Mouse (Mus musculus): ENCODE results near the gene Syt5. TPM values are rescaled to one million over a fixed set of nuclear protein-coding genes. Genes with fewer than 3 reads are reported as not detected.
"Not testable (repeated sequence)": the region's sequence is repeated elsewhere in the genome, so short reads cannot be mapped to it uniquely, and the experiment has no call there.

Gene Syt5
- polyA plus RNA-seq (2012; ENCODE audit: insufficient read depth, insufficient read length, missing spikeins) = not detected in 2 replicates

DNA sequence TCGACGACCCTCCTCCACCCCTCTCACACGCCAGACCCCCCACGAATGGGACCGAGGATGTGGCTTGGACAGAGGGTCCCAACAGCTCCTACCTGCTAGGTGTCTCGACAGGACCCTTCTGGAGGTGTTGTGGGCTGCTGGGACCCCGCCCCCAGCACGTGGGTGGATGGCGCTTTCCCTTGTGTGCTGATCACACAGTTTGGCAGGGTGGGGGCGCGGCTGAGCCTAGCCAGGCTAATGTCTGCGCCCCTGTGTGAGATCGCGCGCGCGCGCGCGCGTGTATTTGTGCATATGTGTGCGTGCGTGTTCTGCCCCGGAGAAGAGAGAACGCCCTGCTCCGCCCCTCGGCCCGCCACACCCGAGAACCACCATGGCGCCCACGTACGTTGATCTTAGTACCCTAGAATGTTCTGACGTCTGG, at the start of gene Syt5:
Syt5 (minus strand) TSS at position 321 of the 421 bp plus-strand sequence.
- Histone ChIP-seq H3K27ac (replicated peaks; ENCODE audit: low read depth, low read length) (no peak within 1 kb of the TSS), H3K4me3 (ENCODE audit: insufficient read depth, low read depth, low read length) (no peak within 1 kb of the TSS), H3K4me1 (ENCODE audit: control insufficient read depth, insufficient read depth, insufficient read length, low read length) (no peaks in the 10 kb centered on the region)

DNA sequence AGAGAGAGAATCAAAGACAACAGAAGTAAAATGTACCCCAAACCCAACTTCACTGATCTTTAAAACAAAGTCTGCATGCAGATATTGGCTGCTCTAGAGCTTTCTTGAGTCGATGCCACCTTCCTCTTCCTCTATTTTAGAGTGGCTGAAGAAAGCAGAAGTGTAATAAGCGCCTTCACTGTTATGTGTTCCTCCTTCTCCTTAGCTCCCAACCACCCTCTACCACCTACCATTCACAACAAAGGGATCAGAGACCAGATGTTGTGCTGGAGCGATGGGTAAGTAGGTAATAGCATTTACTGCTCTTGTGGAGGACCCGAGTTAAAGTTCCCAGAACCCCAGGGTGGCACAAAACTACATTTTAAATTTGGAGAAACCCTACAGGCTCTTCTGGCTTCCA, 49.7 kb upstream of the Syt5 start:
- H3K27ac ChIP-seq (replicated peaks; ENCODE audit: low read depth, low read length); H3K4me3 ChIP-seq (ENCODE audit: insufficient read depth, low read depth, low read length); H3K4me1 ChIP-seq (ENCODE audit: control insufficient read depth, insufficient read depth, insufficient read length, low read length): not testable (repeated sequence)

DNA sequence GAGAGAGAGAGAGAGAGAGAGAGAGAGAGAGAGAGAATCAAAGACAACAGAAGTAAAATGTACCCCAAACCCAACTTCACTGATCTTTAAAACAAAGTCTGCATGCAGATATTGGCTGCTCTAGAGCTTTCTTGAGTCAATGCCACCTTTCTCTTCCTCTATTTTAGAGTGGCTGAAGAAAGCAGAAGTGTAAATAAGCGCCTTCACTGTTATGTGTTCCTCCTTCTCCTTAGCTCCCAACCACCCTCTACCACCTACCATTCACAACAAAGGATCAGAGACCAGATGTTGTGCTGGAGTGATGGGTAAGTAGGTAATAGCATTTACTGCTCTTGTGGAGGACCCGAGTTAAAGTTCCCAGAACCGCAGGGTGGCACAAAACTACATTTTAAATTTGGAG, 34.1 kb upstream of the Syt5 start:
- H3K4me1 ChIP-seq (ENCODE audit: control insufficient read depth, insufficient read depth, insufficient read length, low read length); H3K27ac ChIP-seq (replicated peaks; ENCODE audit: low read depth, low read length); H3K4me3 ChIP-seq (ENCODE audit: insufficient read depth, low read depth, low read length): not testable (repeated sequence)

DNA sequence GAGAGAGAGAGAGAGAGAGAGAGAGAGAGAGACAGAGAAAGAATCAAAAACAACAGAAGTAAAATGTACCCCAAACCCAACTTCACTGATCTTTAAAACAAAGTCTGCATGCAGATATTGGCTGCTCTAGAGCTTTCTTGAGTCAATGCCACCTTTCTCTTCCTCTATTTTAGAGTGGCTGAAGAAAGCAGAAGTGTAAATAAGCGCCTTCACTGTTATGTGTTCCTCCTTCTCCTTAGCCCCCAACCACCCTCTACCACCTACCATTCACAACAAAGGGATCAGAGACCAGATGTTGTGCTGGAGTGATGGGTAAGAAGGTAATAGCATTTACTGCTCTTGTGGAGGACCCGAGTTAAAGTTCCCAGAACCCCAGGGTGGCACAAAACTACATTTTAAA, 25.0 kb upstream of the Syt5 start:
- H3K27ac ChIP-seq (replicated peaks; ENCODE audit: low read depth, low read length); H3K4me1 ChIP-seq (ENCODE audit: control insufficient read depth, insufficient read depth, insufficient read length, low read length); H3K4me3 ChIP-seq (ENCODE audit: insufficient read depth, low read depth, low read length): not testable (repeated sequence)

DNA sequence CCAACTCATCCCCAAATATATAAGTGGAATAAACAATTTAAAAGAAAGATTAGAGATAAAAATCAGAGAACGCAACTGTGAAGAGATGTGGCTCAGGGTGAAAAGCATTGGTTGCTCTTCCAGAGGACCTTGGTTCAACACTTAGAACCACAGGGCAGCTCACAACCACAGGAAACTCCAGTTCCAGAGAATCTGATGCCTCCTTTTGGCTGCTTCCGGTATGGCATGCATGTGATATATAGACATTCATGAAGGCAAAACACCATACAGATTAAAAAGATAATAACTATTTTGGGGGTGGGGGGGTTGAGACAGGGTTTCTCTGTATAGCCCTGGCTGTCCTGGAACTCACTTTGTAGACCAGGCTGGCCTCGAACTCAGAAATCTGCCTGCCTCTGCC, 15.3 kb upstream of the Syt5 start:
- H3K27ac ChIP-seq (replicated peaks; ENCODE audit: low read depth, low read length) = no peak overlapping the region
- H3K4me1 ChIP-seq (ENCODE audit: control insufficient read depth, insufficient read depth, insufficient read length, low read length) = no peaks in the 10 kb centered on the region
- no peak overlapping the region for H3K4me3 ChIP-seq (ENCODE audit: insufficient read depth, low read depth, low read length)

DNA sequence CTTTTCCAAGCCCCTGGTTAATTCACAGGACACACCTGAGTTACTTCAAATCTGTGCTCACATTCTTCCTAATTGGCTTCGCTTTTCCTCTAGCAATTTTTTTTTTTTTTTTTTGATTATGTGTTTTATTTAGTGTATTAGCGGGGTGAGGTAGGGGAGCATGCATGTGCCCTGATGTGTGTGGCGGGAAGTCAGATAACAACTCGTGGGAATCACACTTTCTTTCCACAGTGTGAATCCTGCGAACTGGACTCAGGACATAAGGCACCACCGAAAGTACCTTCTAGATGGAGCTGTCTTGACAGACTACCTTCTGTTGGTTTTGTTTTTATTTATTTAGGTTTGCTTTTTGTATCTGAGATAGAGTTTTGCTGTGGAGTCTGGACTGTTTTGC, 9.8 kb upstream of the Syt5 start:
- Histone ChIP-seq H3K4me1 (ENCODE audit: control insufficient read depth, insufficient read depth, insufficient read length, low read length) (no peaks in the 10 kb centered on the region), H3K4me3 (ENCODE audit: insufficient read depth, low read depth, low read length) (no peak overlapping the region), H3K27ac (replicated peaks; ENCODE audit: low read depth, low read length) (no peak overlapping the region)

DNA sequence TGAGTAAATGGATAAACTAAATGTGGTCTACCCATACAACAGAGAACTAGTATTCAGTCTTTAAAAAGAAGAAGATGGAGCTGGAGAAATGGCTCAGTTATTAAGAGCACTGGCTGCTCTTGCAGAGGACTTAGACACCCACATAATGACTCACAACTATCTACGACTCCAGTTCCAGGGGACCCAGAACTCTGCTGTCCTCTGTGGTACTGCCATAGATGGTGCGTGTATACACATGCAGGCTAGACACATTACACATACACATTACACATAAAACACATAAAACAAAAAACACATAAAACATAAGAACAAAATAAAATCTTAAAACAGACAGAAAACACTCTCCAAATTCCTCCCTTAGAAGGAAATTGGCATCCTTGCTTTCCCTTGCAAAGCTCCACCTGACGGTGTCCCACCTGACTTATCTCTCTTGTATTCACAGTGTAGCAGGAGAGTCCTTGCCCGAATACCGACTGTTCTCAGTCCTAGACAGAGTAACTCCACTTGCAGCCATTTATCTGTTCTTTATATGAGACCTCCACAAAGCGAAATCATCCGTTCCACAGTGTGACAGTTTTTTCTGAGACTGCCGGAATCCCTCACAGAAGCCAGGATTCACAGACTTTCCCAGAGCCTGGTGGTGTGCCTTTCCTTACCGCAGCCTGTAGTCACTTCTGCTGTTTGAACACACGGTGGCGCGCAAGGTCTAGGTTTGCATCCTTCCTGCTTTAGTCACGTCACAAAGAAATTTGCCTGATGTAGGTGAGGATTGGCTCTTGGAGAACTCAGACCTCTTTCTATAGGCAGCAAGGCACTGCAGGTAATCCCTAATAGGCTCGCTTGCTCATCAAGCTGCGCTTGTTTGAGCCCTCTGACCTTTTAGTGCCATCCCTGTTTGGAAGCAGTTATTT, 9.2 kb upstream of the Syt5 start:
- Histone ChIP-seq H3K4me1 (ENCODE audit: control insufficient read depth, insufficient read depth, insufficient read length, low read length) (no peaks in the 10 kb centered on the region), H3K27ac (replicated peaks; ENCODE audit: low read depth, low read length) (no peak overlapping the region)

DNA sequence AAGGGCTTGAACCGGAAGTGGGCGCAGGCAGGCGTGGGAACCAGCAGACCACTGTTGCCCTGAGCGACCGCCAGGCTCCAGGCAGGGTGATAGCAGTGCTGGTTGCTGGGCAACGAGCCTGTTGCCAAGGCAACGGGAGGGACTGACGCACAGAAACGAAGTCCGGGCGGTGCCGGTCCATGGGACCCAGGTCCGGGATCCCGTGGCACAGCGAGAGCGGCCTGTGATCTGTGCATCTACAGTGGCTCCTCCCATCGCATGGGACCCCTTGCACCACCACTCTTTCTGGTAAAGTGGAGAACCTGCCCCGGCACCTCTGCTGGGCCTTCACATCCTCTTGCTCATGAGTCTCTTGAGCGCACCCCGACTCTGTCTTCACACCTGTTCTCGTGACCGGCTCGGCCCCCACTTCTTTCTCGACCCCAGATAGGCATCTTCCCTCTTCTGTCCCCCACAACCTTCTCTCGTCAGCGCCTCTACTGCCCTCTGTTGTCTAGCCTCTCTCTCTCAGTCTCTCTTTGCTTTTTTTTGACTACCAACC, 680 bp downstream of the Syt5 start:
- Histone ChIP-seq H3K4me3 (ENCODE audit: insufficient read depth, low read depth, low read length) (no peak overlapping the region), H3K27ac (replicated peaks; ENCODE audit: low read depth, low read length) (no peak overlapping the region)

More for the DNA sequence above, 9.2 kb upstream of the Syt5 start:
- no peak overlapping the region for H3K4me3 ChIP-seq (ENCODE audit: insufficient read depth, low read depth, low read length)

DNA sequence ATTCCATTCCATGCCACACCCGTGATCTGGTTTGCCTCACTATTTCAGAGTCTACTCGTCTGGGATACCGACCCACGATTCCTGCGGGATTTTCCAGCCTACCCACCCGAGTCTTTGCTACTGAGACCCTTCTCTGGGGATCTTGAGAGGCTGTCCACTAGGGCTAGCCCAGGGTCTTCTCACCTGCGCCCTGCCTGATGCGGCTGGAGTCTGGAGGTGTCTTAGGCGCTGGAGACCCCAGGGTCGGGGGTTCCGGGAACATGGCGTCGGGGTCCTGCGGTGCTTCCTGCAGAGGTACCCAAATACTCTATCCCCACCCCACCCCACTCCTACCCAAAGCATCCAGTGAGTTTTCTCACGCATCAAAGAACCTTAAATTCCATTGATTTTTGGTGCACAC, 1.3 kb downstream of the Syt5 start:
- no peak overlapping the region for H3K4me3 ChIP-seq (ENCODE audit: insufficient read depth, low read depth, low read length)

More for the DNA sequence above, 680 bp downstream of the Syt5 start:
- H3K4me1 ChIP-seq (ENCODE audit: control insufficient read depth, insufficient read depth, insufficient read length, low read length) = no peaks in the 10 kb centered on the region

DNA sequence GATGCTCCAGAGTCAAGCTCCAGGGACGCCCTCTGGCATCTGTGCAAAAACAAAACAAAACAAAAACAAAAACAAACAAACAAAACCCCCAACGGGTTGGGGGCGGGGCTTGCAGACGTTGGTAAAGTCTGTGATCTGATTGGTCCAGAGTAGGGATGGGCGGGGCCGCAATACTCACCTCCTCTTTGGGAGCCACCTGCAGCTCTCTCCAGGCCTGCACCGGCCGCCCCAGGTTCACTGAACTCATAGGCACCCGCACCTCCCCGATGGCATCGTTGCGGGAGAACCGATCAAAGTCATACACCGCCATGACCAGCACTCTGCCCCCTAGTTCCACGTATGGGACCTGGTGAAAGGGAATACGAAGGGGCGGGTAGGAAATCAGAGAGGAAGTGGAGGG, 5.3 kb downstream of the Syt5 start:
- H3K4me1 ChIP-seq (ENCODE audit: control insufficient read depth, insufficient read depth, insufficient read length, low read length) = no peaks in the 10 kb centered on the region
- no peak overlapping the region for H3K4me3 ChIP-seq (ENCODE audit: insufficient read depth, low read depth, low read length)
- H3K27ac ChIP-seq (replicated peaks; ENCODE audit: low read depth, low read length) = no peak overlapping the region

More for the DNA sequence above, 1.3 kb downstream of the Syt5 start:
- Histone ChIP-seq H3K27ac (replicated peaks; ENCODE audit: low read depth, low read length) (no peak overlapping the region), H3K4me1 (ENCODE audit: control insufficient read depth, insufficient read depth, insufficient read length, low read length) (no peaks in the 10 kb centered on the region)

DNA sequence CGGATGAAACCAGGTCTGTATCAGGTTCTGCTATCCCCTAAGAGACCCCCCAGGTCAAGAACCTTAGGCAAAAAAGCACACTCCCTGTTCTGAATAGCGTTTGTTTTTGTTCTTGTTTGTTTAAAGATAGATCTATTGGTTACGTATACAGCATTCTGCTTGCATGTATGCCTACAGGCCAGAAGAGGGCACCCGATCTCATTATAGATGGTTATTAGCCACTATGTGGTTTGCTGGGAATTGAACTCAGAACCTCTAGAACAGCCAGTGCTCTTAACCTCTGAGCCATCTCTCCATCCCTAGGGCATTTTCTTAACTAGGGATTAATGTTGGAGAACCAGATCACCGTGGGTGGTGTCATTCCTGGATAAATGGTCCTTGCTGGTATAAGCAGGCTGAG, 6.0 kb downstream of the Syt5 start:
- H3K4me3 ChIP-seq (ENCODE audit: insufficient read depth, low read depth, low read length) = no peak overlapping the region
- H3K27ac ChIP-seq (replicated peaks; ENCODE audit: low read depth, low read length) = no peak overlapping the region
- no peaks in the 10 kb centered on the region for H3K4me1 ChIP-seq (ENCODE audit: control insufficient read depth, insufficient read depth, insufficient read length, low read length)

DNA sequence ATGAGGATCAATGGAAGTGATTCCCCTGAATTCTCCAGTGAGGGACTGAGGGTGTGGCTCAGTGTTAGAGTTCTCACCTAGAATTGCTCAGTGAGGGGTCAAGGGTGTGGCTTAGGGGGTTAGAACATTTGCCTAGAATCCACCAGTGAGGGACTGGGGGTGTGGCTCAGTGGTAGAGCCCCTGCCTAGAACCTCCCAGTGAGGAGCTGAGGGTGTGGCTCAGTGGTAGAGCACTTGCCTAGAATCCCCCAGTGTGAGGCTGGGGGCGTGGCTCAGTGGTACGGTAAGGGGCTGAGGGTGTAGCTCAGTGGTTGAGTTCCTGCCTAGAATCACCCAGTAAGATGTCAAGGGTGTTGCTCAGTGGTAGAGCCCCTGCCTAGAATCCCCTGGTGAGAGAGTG, 8.3 kb downstream of the Syt5 start:
- no peaks in the 10 kb centered on the region for H3K4me1 ChIP-seq (ENCODE audit: control insufficient read depth, insufficient read depth, insufficient read length, low read length)
- H3K4me3 ChIP-seq (ENCODE audit: insufficient read depth, low read depth, low read length) = no peak overlapping the region
- no peak overlapping the region for H3K27ac ChIP-seq (replicated peaks; ENCODE audit: low read depth, low read length)

DNA sequence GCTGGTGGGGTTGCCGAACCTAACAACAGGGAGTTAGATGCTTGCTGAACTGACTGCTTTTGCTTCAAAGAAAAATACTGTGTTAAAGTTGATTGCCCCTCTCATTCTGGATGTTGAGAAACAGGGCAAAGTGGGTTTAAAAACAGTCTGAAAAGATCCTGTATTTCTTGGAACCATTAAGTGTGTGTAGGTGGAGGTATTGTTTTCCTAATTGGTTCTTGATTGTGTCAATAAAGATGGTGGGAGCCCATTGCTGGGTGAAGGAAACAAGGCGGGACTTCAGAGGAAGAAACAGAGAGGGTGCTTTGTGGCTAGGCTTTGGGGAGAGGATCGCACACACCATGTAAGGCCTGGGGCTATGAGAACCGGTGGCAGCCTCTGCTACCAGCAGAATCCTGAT, 10.2 kb downstream of the Syt5 start:
- Histone ChIP-seq H3K27ac (replicated peaks; ENCODE audit: low read depth, low read length) (no peak overlapping the region), H3K4me1 (ENCODE audit: control insufficient read depth, insufficient read depth, insufficient read length, low read length) (no peaks in the 10 kb centered on the region), H3K4me3 (ENCODE audit: insufficient read depth, low read depth, low read length) (no peak overlapping the region)

DNA sequence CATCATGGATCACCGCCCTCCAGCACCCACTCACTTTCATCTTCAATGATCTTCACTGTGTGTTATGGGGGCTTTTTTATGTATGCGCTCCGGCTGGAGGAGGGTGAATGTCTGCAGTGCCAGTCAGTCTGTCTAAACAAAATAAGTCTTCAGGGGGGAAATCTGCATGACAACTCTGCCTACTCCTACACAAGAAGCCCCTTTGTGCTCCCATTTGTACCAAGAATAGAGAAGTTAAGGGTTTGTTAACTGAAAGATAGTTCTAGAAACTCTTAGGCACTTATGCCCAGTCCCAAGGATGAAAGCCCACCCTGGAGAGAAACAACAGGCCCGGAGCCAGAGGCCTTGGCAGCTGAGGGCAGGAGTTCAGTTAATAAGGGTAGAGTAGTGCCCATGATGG, 11.0 kb downstream of the Syt5 start:
- Histone ChIP-seq H3K27ac (replicated peaks; ENCODE audit: low read depth, low read length) (no peak overlapping the region), H3K4me3 (ENCODE audit: insufficient read depth, low read depth, low read length) (no peak overlapping the region), H3K4me1 (ENCODE audit: control insufficient read depth, insufficient read depth, insufficient read length, low read length) (no peaks in the 10 kb centered on the region)

DNA sequence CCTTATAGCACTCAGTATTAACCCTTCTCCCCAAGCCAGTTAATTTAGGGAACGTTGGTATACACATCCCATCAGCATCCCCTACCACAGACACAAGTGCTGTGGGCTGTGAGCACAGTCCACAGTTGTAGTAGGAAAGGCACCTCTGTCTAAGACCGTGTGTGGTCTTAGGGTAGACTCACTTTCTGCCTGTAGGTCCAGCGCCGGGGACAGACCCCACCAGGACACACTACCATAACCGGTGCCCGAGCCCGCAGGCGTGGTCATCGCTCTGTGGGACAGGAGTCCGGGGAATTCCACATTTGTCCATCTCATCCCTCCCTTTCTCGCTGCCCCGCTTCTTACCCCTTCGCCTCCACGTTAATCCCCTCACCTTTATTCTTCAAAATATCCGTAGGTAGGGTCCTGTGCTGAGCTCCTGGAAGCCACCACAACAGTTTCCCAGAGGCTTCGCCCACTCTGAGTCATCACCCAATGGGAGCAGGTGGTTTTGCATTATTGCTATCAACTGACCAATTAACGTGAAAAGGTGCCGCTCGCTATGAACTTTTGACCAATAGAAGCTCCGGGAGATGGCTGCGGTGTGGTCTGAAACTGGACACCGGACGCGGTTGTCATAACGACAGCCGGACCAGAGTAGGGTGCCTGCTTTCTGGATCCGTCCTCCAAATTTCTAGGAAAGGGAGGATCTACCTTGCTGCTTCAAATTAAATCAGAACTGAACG, 15.2 kb downstream of the Syt5 start, which contains the start of gene Dnaaf3:
Dnaaf3 (minus strand) TSS at position 449 of the 725 bp plus-strand sequence.
- peak within 1 kb of the TSS; percentile 44 for H3K4me3 ChIP-seq (ENCODE audit: insufficient read depth, low read depth, low read length)
- no peak within 1 kb of the TSS for H3K27ac ChIP-seq (replicated peaks; ENCODE audit: low read depth, low read length)
- H3K4me1 ChIP-seq (ENCODE audit: control insufficient read depth, insufficient read depth, insufficient read length, low read length) = no peaks in the 10 kb centered on the region
